15 mouse cellular contexts compared by ENCODE assay signal in genomic region chr8:17934696-17935095, GRCm38 (mm10).
"Had no signal": no experiment of that assay in that cellular context is flagged by ENCODE, and none has a peak within 500 bp of the region (broad histone marks: within the 10 kb centered on the region; RNA-seq: fewer than 3 reads in every experiment).

No protein-coding gene starts in this region.

- H3K9ac ChIP-seq: liver, embryonic 13.5 days; neural tube, embryonic 13.5 days; stomach, embryonic 15.5 days had no signal

- H3K36me3 ChIP-seq: liver, embryonic 13.5 days; neural tube, embryonic 13.5 days; stomach, embryonic 15.5 days had no signal

- H3K4me3 ChIP-seq: liver, embryonic 13.5 days; myocyte; neural tube, embryonic 13.5 days; stomach, embryonic 15.5 days had no signal

- H3K4me1 ChIP-seq: liver, embryonic 13.5 days; neural tube, embryonic 13.5 days; stomach, embryonic 15.5 days had no signal

- DNase-seq: kidney, adult 18-20 months; kidney, adult 9 months; kidney, postnatal 14 days; kidney, postnatal 4 days; liver, embryonic 13.5 days; lung, adult 2 months; lung, postnatal 14 days; lung, postnatal 4 days; retina, postnatal 1 day; right cerebral cortex, postnatal 25 days; spleen, adult 18-20 months; thymus, postnatal 25 days had no signal

- H3K4me2 ChIP-seq: liver, embryonic 13.5 days; neural tube, embryonic 13.5 days; stomach, embryonic 15.5 days had no signal

- H3K27me3 ChIP-seq: liver, embryonic 13.5 days; neural tube, embryonic 13.5 days; stomach, embryonic 15.5 days had no signal

- H3K9me3 ChIP-seq: liver, embryonic 13.5 days; neural tube, embryonic 13.5 days; stomach, embryonic 15.5 days had no signal

- H3K27ac ChIP-seq: liver, embryonic 13.5 days; neural tube, embryonic 13.5 days; stomach, embryonic 15.5 days had no signal
